Mouse (Mus musculus): Measurements from ENCODE around the gene Ahnak. TPM values are rescaled to one million over a fixed set of nuclear protein-coding genes. Genes with fewer than 3 reads are reported as not detected.
"Not testable (repeated sequence)": the region's sequence is repeated elsewhere in the genome, so short reads cannot be mapped to it uniquely, and the experiment has no call there.

Gene Ahnak
- polyA plus RNA-seq, 1 experiment from 2014 or later, result 20.5 TPM

GRCm38 (mm10) chr19:9083892-9084291 lies 94.8 kb downstream of the Ahnak start:
- not testable (repeated sequence) for H3K4me3 ChIP-seq (replicated peaks); H3K9ac ChIP-seq (replicated peaks); H3K4me2 ChIP-seq; ATAC-seq (ENCODE audit: insufficient number of reproducible peaks, insufficient read depth, low FRiP score, low TSS enrichment, low read depth); H3K4me1 ChIP-seq (replicated peaks); H3K27ac ChIP-seq; H3K9me3 ChIP-seq; H3K27me3 ChIP-seq; H3K36me3 ChIP-seq
- 47% methylated on average over 2 of the region's 2 CpGs for WGBS

GRCm38 (mm10) chr19:9087821-9088220 lies 98.7 kb downstream of the Ahnak start, which contains the start of gene Scgb1a1:
Gene Scgb1a1 (minus strand): TSS chr19:9087958.
- no peak within 1 kb of the TSS for H3K9ac ChIP-seq (replicated peaks)
- no peaks in the 10 kb centered on the region for H3K27me3 ChIP-seq
- ATAC-seq (ENCODE audit: insufficient number of reproducible peaks, insufficient read depth, low FRiP score, low TSS enrichment, low read depth), result no peak
- 80% methylated on average over 4 of the region's 4 CpGs for WGBS
- no peak within 1 kb of the TSS for H3K27ac ChIP-seq
- H3K4me2 ChIP-seq, result no peak within 1 kb of the TSS
- H3K9me3 ChIP-seq, result no peaks in the 10 kb centered on the region
- H3K4me3 ChIP-seq (replicated peaks), result no peak within 1 kb of the TSS
- no peaks in the 10 kb centered on the region for H3K36me3 ChIP-seq
- no peaks in the 10 kb centered on the region for H3K4me1 ChIP-seq (replicated peaks)

GRCm38 (mm10) chr19:9090191-9090590 lies 101.1 kb downstream of the Ahnak start:
- Histone ChIP-seq H3K4me2 (no peak overlapping the region), H3K4me1 (replicated peaks) (no peaks in the 10 kb centered on the region), H3K36me3 (no peaks in the 10 kb centered on the region), H3K27me3 (no peaks in the 10 kb centered on the region), H3K27ac (no peak overlapping the region), H3K9ac (replicated peaks) (no peak overlapping the region), H3K4me3 (replicated peaks) (no peak overlapping the region), H3K9me3 (no peaks in the 10 kb centered on the region)
- whole genome bisulfite sequencing, result 69% methylated on average over 4 of the region's 4 CpGs
- no peak for ATAC-seq (ENCODE audit: insufficient number of reproducible peaks, insufficient read depth, low FRiP score, low TSS enrichment, low read depth)

GRCm38 (mm10) chr19:9090709-9091108 lies 101.6 kb downstream of the Ahnak start:
- Histone ChIP-seq H3K27ac (no peak overlapping the region), H3K9me3 (no peaks in the 10 kb centered on the region), H3K9ac (replicated peaks) (no peak overlapping the region), H3K4me1 (replicated peaks) (no peaks in the 10 kb centered on the region), H3K36me3 (no peaks in the 10 kb centered on the region), H3K4me3 (replicated peaks) (no peak overlapping the region), H3K4me2 (no peak overlapping the region), H3K27me3 (no peaks in the 10 kb centered on the region)
- ATAC-seq (ENCODE audit: insufficient number of reproducible peaks, insufficient read depth, low FRiP score, low TSS enrichment, low read depth), result no peak
- WGBS, result 50% methylated on average over 2 of the region's 2 CpGs

- Histone ChIP-seq H3K9ac (replicated peaks) (no peak overlapping the region), H3K9me3 (no peaks in the 10 kb centered on the region), H3K36me3 (no peaks in the 10 kb centered on the region), H3K27ac (no peak overlapping the region), H3K4me3 (replicated peaks) (no peak overlapping the region), H3K4me2 (no peak overlapping the region), H3K4me1 (replicated peaks) (no peaks in the 10 kb centered on the region), H3K27me3 (no peaks in the 10 kb centered on the region)
- ATAC-seq (ENCODE audit: insufficient number of reproducible peaks, insufficient read depth, low FRiP score, low TSS enrichment, low read depth), result no peak
- 83% methylated on average over 5 of the region's 5 CpGs for WGBS
Observed at GRCm38 (mm10) chr19:9095111-9095510, 106.0 kb downstream of the Ahnak start.

- no peaks in the 10 kb centered on the region for H3K27me3 ChIP-seq
- 90% methylated on average over 13 of the region's 13 CpGs for WGBS
- no peaks in the 10 kb centered on the region for H3K36me3 ChIP-seq
- no peak overlapping the region for H3K4me3 ChIP-seq (replicated peaks)
- H3K27ac ChIP-seq, result no peak overlapping the region
- no peaks in the 10 kb centered on the region for H3K4me1 ChIP-seq (replicated peaks)
- no peak overlapping the region for H3K9ac ChIP-seq (replicated peaks)
- ATAC-seq (ENCODE audit: insufficient number of reproducible peaks, insufficient read depth, low FRiP score, low TSS enrichment, low read depth), result no peak
- H3K9me3 ChIP-seq, result no peaks in the 10 kb centered on the region
- no peak overlapping the region for H3K4me2 ChIP-seq
Observed at GRCm38 (mm10) chr19:9097441-9097840, 108.4 kb downstream of the Ahnak start.

GRCm38 (mm10) chr19:9099751-9100150 lies 110.7 kb downstream of the Ahnak start:
- WGBS, result 89% methylated on average over 8 of the region's 8 CpGs
- Histone ChIP-seq H3K9me3 (no peaks in the 10 kb centered on the region), H3K4me2 (no peak overlapping the region), H3K4me3 (replicated peaks) (no peak overlapping the region), H3K27me3 (no peaks in the 10 kb centered on the region), H3K36me3 (no peaks in the 10 kb centered on the region), H3K9ac (replicated peaks) (no peak overlapping the region), H3K27ac (no peak overlapping the region), H3K4me1 (replicated peaks) (no peaks in the 10 kb centered on the region)
- ATAC-seq (ENCODE audit: insufficient number of reproducible peaks, insufficient read depth, low FRiP score, low TSS enrichment, low read depth), result no peak

GRCm38 (mm10) chr19:9100297-9101061 lies 111.4 kb downstream of the Ahnak start:
- no peak overlapping the region for H3K9ac ChIP-seq (replicated peaks)
- WGBS, result 85% methylated on average over 17 of the region's 17 CpGs
- ATAC-seq (ENCODE audit: insufficient number of reproducible peaks, insufficient read depth, low FRiP score, low TSS enrichment, low read depth), result no peak

GRCm38 (mm10) chr19:9101062-9101457 lies 112.0 kb downstream of the Ahnak start:
- no peak overlapping the region for H3K4me2 ChIP-seq
- H3K4me3 ChIP-seq (replicated peaks), result no peak overlapping the region
- no peaks in the 10 kb centered on the region for H3K36me3 ChIP-seq
- 76% methylated on average over 2 of the region's 2 CpGs for WGBS
- no peaks in the 10 kb centered on the region for H3K27me3 ChIP-seq
- H3K9ac ChIP-seq (replicated peaks), result no peak overlapping the region
- H3K4me1 ChIP-seq (replicated peaks), result peaks cover 2% of the 10 kb centered on the region; the same call in 1 of the 2 replicates
- ATAC-seq (ENCODE audit: insufficient number of reproducible peaks, insufficient read depth, low FRiP score, low TSS enrichment, low read depth), result no peak
- no peak overlapping the region for H3K27ac ChIP-seq
- no peaks in the 10 kb centered on the region for H3K9me3 ChIP-seq

More at GRCm38 (mm10) chr19:9100297-9101061, 111.4 kb downstream of the Ahnak start:
- no peaks in the 10 kb centered on the region for H3K4me1 ChIP-seq (replicated peaks)
- no peaks in the 10 kb centered on the region for H3K36me3 ChIP-seq
- H3K4me2 ChIP-seq, result no peak overlapping the region
- H3K27me3 ChIP-seq, result no peaks in the 10 kb centered on the region
- H3K27ac ChIP-seq, result no peak overlapping the region
- no peak overlapping the region for H3K4me3 ChIP-seq (replicated peaks)
- no peaks in the 10 kb centered on the region for H3K9me3 ChIP-seq

GRCm38 (mm10) chr19:9103986-9104385 lies 114.9 kb downstream of the Ahnak start:
- Histone ChIP-seq H3K36me3 (no peaks in the 10 kb centered on the region), H3K4me3 (replicated peaks) (no peak overlapping the region), H3K9ac (replicated peaks) (no peak overlapping the region), H3K27me3 (no peaks in the 10 kb centered on the region), H3K27ac (no peak overlapping the region), H3K9me3 (no peaks in the 10 kb centered on the region), H3K4me1 (replicated peaks) (peaks cover 15% of the 10 kb centered on the region), H3K4me2 (no peak overlapping the region)
- ATAC-seq (ENCODE audit: insufficient number of reproducible peaks, insufficient read depth, low FRiP score, low TSS enrichment, low read depth), result no peak
- 84% methylated on average over 4 of the region's 4 CpGs for WGBS

GRCm38 (mm10) chr19:9105101-9105685 lies 116.1 kb downstream of the Ahnak start:
- Histone ChIP-seq H3K4me2 (no peak overlapping the region), H3K9me3 (no peaks in the 10 kb centered on the region), H3K4me3 (replicated peaks) (no peak overlapping the region), H3K36me3 (no peaks in the 10 kb centered on the region), H3K27ac (no peak overlapping the region), H3K4me1 (replicated peaks) (peaks cover 20% of the 10 kb centered on the region), H3K27me3 (no peaks in the 10 kb centered on the region), H3K9ac (replicated peaks) (no peak overlapping the region)
- ATAC-seq (ENCODE audit: insufficient number of reproducible peaks, insufficient read depth, low FRiP score, low TSS enrichment, low read depth), result no peak
- WGBS, result 66% methylated on average over 3 of the region's 3 CpGs

Measured in limb, embryonic 12.5 days (tissue).